Mouse (Mus musculus) left cerebral cortex, adult 8-10 months (tissue): Measurements from ENCODE around the gene Pecam1. TPM values are rescaled to one million over a fixed set of nuclear protein-coding genes. Genes with fewer than 3 reads are reported as not detected.
A peak's percentile ranks its signal among the peaks of the same experiment; 100 is the strongest.
"Not testable (repeated sequence)": the region's sequence is repeated elsewhere in the genome, so short reads cannot be mapped to it uniquely, and the experiment has no call there.

Experiments used
- DNase-seq, 2 experiments: peaks; one replicate each; pipeline ENCODE4 v3.0.0; 2022; ENCODE audit warnings: low spot score in 2 of 2
- total RNA-seq, 4 experiments: library from RNA; stranded (reverse); gene quantifications; 2 replicates each; pipeline ENCODE4 v1.2.4; 2022

The Pecam1 gene
- total RNA-seq, 4 experiments from 2014 or later, result 17.3 to 20.2 (median 17.7) TPM

GRCm38 (mm10) chr11:106668336-106668735 lies 82.1 kb downstream of the Pecam1 start:
- DNase-seq, result no peak

- DNase-seq, result no peak
Observed at GRCm38 (mm10) chr11:106667855-106668254, 82.6 kb downstream of the Pecam1 start.

- no peak for DNase-seq
Observed at GRCm38 (mm10) chr11:106666470-106667107, 83.8 kb downstream of the Pecam1 start.

GRCm38 (mm10) chr11:106665841-106666240 lies 84.6 kb downstream of the Pecam1 start:
- DNase-seq, result no peak

GRCm38 (mm10) chr11:106665328-106665727 lies 85.1 kb downstream of the Pecam1 start:
- no peak for DNase-seq

GRCm38 (mm10) chr11:106664691-106665090 lies 85.7 kb downstream of the Pecam1 start:
- no peak for DNase-seq

GRCm38 (mm10) chr11:106663838-106664237 lies 86.6 kb downstream of the Pecam1 start:
- DNase-seq, result no peak

- DNase-seq, result no peak
Observed at GRCm38 (mm10) chr11:106662634-106663407, 87.6 kb downstream of the Pecam1 start.

GRCm38 (mm10) chr11:106660453-106661081 lies 89.9 kb downstream of the Pecam1 start:
- no peak for DNase-seq

GRCm38 (mm10) chr11:106659598-106660295 lies 90.7 kb downstream of the Pecam1 start:
- no peak for DNase-seq

GRCm38 (mm10) chr11:106658051-106658880 lies 92.2 kb downstream of the Pecam1 start:
- DNase-seq, result peak; percentile 37 to 74

GRCm38 (mm10) chr11:106656896-106657498 lies 93.4 kb downstream of the Pecam1 start:
- DNase-seq, result not testable (repeated sequence)

GRCm38 (mm10) chr11:106648347-106648746 lies 102.1 kb downstream of the Pecam1 start:
- DNase-seq, result peak; percentile 18 to 61

GRCm38 (mm10) chr11:106642966-106643637 lies 107.3 kb downstream of the Pecam1 start:
- DNase-seq, result no peak

GRCm38 (mm10) chr11:106641580-106641979 lies 108.8 kb downstream of the Pecam1 start:
- no peak for DNase-seq

GRCm38 (mm10) chr11:106640059-106640458 lies 110.4 kb downstream of the Pecam1 start:
- DNase-seq, result no peak

GRCm38 (mm10) chr11:106639356-106639692 lies 111.1 kb downstream of the Pecam1 start:
- DNase-seq, result no peak

- no peak for DNase-seq
Observed at GRCm38 (mm10) chr11:106638551-106639355, 111.7 kb downstream of the Pecam1 start.

- no peak for DNase-seq
Observed at GRCm38 (mm10) chr11:106637754-106638153, 112.7 kb downstream of the Pecam1 start.
